Mouse (Mus musculus): ENCODE results near the gene Ssxb10.
"Not testable (repeated sequence)": the region's sequence is repeated elsewhere in the genome, so short reads cannot be mapped to it uniquely, and the experiment has no call there.

Gene Ssxb10

DNA sequence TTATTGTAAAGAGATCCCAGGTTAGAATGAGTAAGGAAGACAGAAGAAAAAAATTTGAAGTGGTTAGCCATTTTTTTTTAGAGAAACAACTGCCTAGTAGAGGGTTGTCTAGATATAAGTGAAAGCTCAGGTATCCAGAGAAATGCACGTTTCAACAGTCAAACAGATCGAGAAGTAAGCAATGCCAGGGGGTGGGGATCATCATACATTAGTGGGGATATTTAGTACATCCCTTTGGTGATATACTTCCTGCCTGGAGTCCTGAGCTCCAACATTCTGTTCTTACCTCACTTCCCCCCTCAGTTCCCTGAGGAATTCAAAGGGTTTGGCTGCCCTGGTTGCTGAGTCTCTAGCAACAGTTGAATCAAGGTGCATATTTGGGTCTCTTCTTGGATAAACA, at the start of gene Ssxb10:
Ssxb10 (plus strand) TSS at position 301 of the 400 bp plus-strand sequence.
- DNase-seq (ENCODE audit: low spot score in 2 of 2), result no peak

DNA sequence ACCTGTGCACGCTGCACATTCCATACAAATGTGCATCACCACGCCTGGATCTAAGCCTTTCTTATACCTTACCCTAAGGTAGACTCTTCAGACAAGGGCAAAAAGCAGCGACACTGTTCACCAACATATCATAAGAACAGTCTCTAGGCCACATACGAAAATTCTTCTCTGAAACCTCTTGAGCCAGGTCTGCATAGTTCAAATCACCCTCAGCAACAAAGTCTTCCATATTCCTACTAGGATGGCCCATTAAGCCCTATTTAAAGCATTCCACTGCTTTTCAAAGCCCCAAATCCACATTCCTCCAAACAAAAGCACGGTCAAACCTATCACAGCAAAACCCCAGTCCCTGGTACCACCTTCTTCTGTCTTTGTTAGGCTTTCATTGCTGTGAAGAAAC, 38.6 kb upstream of the Ssxb10 start:
- no peak for DNase-seq (ENCODE audit: low spot score in 2 of 2)

DNA sequence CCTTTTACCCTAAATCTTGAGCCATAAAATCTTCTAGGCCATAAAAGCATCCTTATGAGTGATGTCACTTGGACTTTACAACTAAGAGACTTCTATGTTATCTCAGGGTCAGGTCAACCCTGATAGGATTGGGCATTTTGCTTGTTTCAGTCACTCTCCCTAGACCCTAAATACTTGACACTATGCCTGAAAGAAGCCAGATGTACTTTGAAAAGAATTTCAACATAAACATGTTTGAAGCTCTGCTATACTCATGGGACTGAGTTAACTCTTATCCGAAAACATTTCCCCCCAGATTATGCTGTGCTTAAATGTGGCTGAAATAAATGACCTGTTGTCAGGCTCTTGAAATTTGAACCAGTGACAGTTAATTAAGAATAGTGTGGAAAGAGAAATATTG, 17.9 kb upstream of the Ssxb10 start:
- DNase-seq (ENCODE audit: low spot score in 2 of 2), result no peak

DNA sequence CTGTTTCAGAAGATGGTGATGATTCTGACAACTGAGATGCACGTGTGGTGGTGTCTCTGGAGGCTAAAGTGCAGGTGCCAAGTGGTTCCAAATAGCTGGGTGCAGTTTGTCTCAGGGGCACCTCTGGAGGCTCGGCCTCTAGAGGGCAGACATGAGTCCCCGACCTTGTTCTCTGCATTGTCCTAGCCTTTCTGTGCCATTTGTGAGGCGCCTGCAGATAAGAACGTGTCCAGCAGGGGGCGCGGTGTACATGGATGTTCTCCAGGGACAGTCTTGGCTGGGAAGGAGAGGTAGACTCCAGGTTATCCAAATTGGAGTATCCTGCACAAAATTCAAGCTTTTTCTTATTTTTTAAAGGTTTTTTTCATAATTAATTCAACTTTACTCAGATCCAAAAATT, 12.3 kb upstream of the Ssxb10 start:
- peak; percentile 53 to 81 for DNase-seq (ENCODE audit: low spot score in 2 of 2)

DNA sequence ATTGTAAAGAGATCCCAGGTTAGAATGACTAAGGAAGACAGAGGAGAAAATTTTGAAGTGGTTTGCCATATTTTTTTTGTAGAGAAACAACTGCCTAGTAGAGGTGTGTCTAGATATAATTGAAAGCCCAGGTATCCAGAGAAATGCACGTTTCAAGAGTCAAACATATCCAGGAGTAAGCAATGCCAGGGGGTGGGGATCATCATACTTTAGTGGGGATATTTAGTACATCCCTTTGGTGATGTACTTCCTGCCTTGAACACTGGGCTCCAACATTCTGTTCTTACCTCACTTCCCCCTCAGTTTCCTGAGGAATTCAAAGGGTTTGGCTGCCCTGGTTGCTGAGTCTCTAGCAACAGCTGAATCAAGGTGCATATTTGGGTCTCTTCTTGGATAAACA, 39.5 kb downstream of the Ssxb10 start, which contains the start of gene Ssxb9:
Ssxb9 (plus strand) TSS at position 301 of the 400 bp plus-strand sequence.
- not testable (repeated sequence) for DNase-seq (ENCODE audit: low spot score in 2 of 2)

Measured in spleen, postnatal 10 days (tissue).